Mouse (Mus musculus): Measurements from ENCODE around the gene Plekha6.

DNA sequence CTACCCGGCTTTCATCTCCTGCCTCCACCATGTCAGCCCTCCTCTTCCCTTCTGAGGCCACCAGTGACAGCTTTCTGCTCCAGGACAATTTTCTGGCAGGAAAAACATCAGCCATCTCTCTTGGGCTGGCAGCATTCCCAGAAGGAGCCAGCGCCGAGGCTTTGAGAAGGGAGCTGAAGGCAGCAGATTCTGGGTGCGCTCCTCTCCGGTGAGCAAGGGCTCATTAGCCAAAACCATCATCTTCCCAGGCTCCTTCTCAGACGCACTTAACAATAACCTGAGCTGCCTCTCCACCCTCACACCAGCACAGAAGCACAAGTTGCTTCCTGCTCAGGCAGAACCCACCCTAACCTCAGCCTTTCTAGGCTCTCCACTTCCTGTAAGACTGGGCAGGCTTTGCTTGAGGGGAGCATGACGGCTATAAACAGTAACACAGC lies 4.9 kb upstream of the Plekha6 start:
- TF ChIP-seq CTCF (IDR thresholded peaks at IDR 0.05; ENCODE audit: control insufficient read depth, insufficient read depth, insufficient replicate concordance, low read depth, low read length) (no peak), POLR2A (IDR thresholded peaks at IDR 0.05; ENCODE audit: control insufficient read depth, low read depth, low read length) (no peak)

All from testis, adult 2 months (tissue).